Mouse (Mus musculus): Measurements from ENCODE around the gene Gm3409. TPM values are rescaled to one million over a fixed set of nuclear protein-coding genes. Genes with fewer than 3 reads are reported as not detected.

Gm3409 gene
- not detected in 2 replicates for polyA plus RNA-seq (2012; rRNA removed)

GRCm38 (mm10) chr5:146537347-146537746 lies at the start of gene Gm3409:
Gm3409 (plus strand) TSS chr5:146537647.

GRCm38 (mm10) chr5:146491063-146491462 lies 46.4 kb upstream of the Gm3409 start, which contains the start of gene Gm6370:
Gm6370 (plus strand) TSS chr5:146491363.

GRCm38 (mm10) chr5:146502099-146502498 lies 35.3 kb upstream of the Gm3409 start, which contains the start of gene 4930449I24Rik:
4930449I24Rik (plus strand) TSS chr5:146502399.

GRCm38 (mm10) chr5:146513823-146514222 lies 23.6 kb upstream of the Gm3409 start, which contains the start of gene Gm3402:
Gm3402 (plus strand) TSS chr5:146514123.

GRCm38 (mm10) chr5:146525501-146525900 lies 11.9 kb upstream of the Gm3409 start, which contains the start of gene Gm3404:
Gm3404 (plus strand) TSS chr5:146525801.

DNA sequence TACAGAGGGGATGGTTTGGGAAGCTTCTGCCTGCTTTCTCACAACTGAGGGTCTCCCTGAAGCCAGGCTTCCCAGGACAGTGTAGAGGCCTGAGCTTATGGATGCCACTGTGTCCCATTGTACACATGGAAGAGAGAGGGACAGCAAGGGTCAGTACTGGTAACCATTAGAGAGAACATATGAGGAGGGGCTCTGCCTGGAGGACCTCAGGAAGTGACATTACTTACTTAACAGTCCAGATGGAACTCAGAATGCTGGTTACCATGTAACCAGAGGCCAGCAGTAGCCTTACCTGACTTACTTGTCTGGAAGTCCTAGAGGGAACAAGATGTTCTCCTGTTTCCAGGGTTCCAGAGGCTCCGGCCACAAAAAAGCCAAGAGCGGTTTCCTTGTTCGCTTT lies 18.4 kb downstream of the Gm3409 start, which contains the start of gene Gm3415:
Gm3415 (plus strand) TSS at position 301 of the 400 bp plus-strand sequence.

DNA sequence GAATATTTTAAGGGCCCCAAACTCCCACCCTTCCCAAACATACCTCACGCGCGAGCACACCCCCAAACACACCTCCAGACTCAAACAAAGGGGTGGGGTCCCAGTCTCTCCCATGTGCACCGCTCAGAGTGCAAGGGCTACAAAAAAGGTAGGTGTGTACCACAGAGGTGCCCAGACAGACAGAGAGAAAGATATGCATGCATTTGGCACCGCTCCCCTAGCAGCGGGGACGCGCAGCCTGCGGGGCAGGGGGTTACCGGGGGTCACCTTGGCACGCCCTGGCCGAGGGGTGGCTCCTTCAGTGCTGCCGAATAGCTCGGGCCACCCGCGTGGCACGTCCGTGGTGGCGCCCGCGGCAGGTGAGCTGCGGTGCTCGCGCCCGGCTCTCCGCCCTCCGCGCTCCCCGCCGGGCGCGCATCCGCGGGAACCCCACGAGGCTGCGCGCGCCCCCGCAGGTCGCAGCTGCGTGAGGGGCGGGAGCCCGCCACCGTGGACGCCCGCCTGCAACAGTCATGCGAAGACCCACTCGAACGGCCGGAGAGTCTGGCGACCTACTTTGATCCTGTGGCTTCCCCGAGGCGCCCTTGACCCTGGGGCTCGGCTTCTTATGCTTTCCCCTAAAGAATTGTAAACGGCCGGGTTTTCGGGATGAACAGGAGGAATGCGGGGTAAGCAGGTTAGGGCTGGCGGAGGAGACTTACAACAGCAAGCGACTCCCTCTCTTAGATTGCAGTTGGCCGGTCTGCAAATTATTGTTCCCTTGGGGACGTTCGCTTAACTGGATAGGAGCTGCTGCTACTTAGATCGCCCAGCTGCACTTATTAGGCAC lies 47.2 kb downstream of the Gm3409 start, which contains the start of gene Gpr12:
Gpr12 (minus strand) TSS at position 762 of the 829 bp plus-strand sequence.

Other genes starting within 250 kb of the Gm3409 start
- gene Wasf3, start 152.7 kb upstream of the Gm3409 start, polyA plus RNA-seq (2012; rRNA removed): 7.7 and 8.6 TPM in 2 replicates
- gene Gm6408, start 55.7 kb upstream of the Gm3409 start, polyA plus RNA-seq (2012; rRNA removed): not detected in 2 replicates
- not detected in 2 replicates for gene Gm6370, start 46.3 kb upstream of the Gm3409 start, polyA plus RNA-seq (2012; rRNA removed)
- 0.12 TPM in 1 of 2 replicates, not detected in the other for gene 4930449I24Rik, start 35.2 kb upstream of the Gm3409 start, polyA plus RNA-seq (2012; rRNA removed)
- not detected in 2 replicates for gene Gm3402, start 23.5 kb upstream of the Gm3409 start, polyA plus RNA-seq (2012; rRNA removed)
- gene Gm3404, start 11.8 kb upstream of the Gm3409 start, polyA plus RNA-seq (2012; rRNA removed): not detected in 2 replicates
- not detected in 2 replicates for gene Gm3415, start 18.5 kb downstream of the Gm3409 start, polyA plus RNA-seq (2012; rRNA removed)
- gene Gpr12, start 47.6 kb downstream of the Gm3409 start, polyA plus RNA-seq (2012; rRNA removed): 0.31 and 0.86 TPM in 2 replicates